Mouse (Mus musculus) frontal cortex, adult (tissue): Measurements from ENCODE around the gene Gemin8.

ENCODE experiments used
- ATAC-seq: cut with Nextera tagmentation; 2 replicates; pipeline ENCODE4 v1.9.2; 2017; ENCODE audit warnings: mild to moderate bottlenecking, moderate library complexity, mixed read lengths; ENCODE audit not compliant: low TSS enrichment

Gemin8 gene

GRCm38 (mm10) chrX:166229750-166230149, 59.5 kb downstream of the Gemin8 start:
- no peak for ATAC-seq

- no peak for ATAC-seq
These were observed 60.4 kb downstream of the Gemin8 start for GRCm38 (mm10) chrX:166230515-166231267.

DNA sequence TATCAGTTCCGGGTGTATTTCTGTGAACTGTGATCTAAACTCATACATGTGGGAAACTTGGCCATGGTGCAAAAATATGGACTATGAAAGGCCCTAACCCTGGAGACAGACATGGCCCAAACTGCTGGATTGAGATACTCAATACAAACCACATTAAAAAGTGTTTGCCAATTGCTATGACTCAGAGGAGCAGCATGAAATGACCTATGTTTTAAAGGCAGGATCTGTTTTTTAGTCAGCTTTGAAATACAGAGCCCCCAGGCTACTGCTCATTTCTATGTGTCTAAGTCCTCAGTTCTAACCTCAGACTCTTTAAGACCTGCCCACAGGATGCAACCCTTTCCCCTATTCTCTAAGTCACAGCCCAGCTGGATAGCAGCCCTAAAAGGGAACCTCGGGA, 65.9 kb downstream of the Gemin8 start:
- ATAC-seq = no peak

GRCm38 (mm10) chrX:166238831-166239460, 68.7 kb downstream of the Gemin8 start, which contains the start of gene Gpm6b:
Gpm6b (plus strand) TSS chrX:166238911.
- ATAC-seq = peak; percentile 78

DNA sequence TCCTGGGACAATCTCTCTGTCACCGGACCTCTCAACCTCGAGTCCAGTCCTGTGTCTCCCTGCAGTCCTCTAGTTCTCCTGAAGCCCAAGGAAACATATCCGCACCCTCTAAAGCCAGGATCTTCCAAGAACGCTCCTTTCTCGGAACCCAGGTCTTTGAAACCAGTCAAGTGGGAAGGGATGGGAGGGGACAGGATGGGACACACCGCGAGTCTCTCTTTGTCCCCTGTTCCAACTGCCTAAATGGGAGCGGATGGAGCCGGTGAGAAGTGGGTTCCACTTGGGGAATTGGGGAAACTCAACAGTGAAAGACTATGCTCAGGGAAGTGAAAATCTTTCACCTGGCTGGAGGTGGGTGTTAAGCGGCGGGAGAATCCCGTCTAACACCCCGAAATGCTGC, 69.3 kb downstream of the Gemin8 start:
- ATAC-seq = peak; percentile 21; the same call in 1 of the 2 replicates
